Mouse (Mus musculus) kidney, adult 18-20 months (tissue): ENCODE results near the gene Cryab.

Source experiments
- DNase-seq: peaks from one replicate; pipeline ENCODE4 v3.0.0; 2021

The Cryab gene

GRCm38 (mm10) chr9:50745806-50746205 is 5.3 kb upstream of the Cryab start:
- DNase-seq = no peak

GRCm38 (mm10) chr9:50746214-50746677 is 4.9 kb upstream of the Cryab start, which contains the start of gene 2310030G06Rik:
Gene 2310030G06Rik (minus strand): TSS chr9:50746536.
- DNase-seq = peak; percentile 82

GRCm38 (mm10) chr9:50750706-50751105 is 419 bp upstream of the Cryab start:
- no peak for DNase-seq

- DNase-seq = no peak
Measured at GRCm38 (mm10) chr9:50752054-50752602, 1.0 kb downstream of the Cryab start, which contains the start of gene Hspb2. Gene Hspb2 (minus strand): TSS chr9:50752354.

- peak; percentile 78 for DNase-seq
Measured at GRCm38 (mm10) chr9:50752784-50753615, 1.9 kb downstream of the Cryab start.

- DNase-seq = no peak
Measured at GRCm38 (mm10) chr9:50753947-50754346, 2.8 kb downstream of the Cryab start.

GRCm38 (mm10) chr9:50756711-50757110 is 5.6 kb downstream of the Cryab start:
- no peak for DNase-seq

GRCm38 (mm10) chr9:50761520-50762243 is 10.6 kb downstream of the Cryab start:
- DNase-seq = no peak

GRCm38 (mm10) chr9:50763331-50763730 is 12.2 kb downstream of the Cryab start:
- DNase-seq = no peak

- no peak for DNase-seq
Measured at GRCm38 (mm10) chr9:50767531-50768106, 16.5 kb downstream of the Cryab start.

- DNase-seq = peak; percentile 98
Measured at GRCm38 (mm10) chr9:50768107-50769002, 17.2 kb downstream of the Cryab start, which contains the start of gene Fdxacb1. Gene Fdxacb1 (plus strand): TSS chr9:50768236.

GRCm38 (mm10) chr9:50770011-50770410 is 18.9 kb downstream of the Cryab start:
- DNase-seq = no peak

- DNase-seq = no peak
Measured at GRCm38 (mm10) chr9:50774026-50774462, 22.9 kb downstream of the Cryab start.

- DNase-seq = peak; percentile 90
Measured at GRCm38 (mm10) chr9:50774991-50775612, 24.0 kb downstream of the Cryab start, which contains the start of the genes Alg9 and 1110032A03Rik. Gene Alg9 (plus strand): TSS chr9:50775019. Gene 1110032A03Rik (minus strand): TSS chr9:50775520.

- no peak for DNase-seq
Measured at GRCm38 (mm10) chr9:50775662-50776126, 24.6 kb downstream of the Cryab start.

- no peak for DNase-seq
Measured at GRCm38 (mm10) chr9:50776162-50776760, 25.1 kb downstream of the Cryab start.

GRCm38 (mm10) chr9:50782155-50782554 is 31.0 kb downstream of the Cryab start:
- peak; percentile 52 for DNase-seq

- no peak for DNase-seq
Measured at GRCm38 (mm10) chr9:50795266-50795665, 44.1 kb downstream of the Cryab start.

GRCm38 (mm10) chr9:50796776-50797175 is 45.7 kb downstream of the Cryab start:
- no peak for DNase-seq

GRCm38 (mm10) chr9:50797641-50798040 is 46.5 kb downstream of the Cryab start:
- no peak for DNase-seq

- no peak for DNase-seq
Measured at GRCm38 (mm10) chr9:50798368-50798767, 47.2 kb downstream of the Cryab start.
